Mouse (Mus musculus): ENCODE data around the gene Peli2. TPM values are rescaled to one million over a fixed set of nuclear protein-coding genes. Genes with fewer than 3 reads are reported as not detected.

Gene Peli2
- total RNA-seq, 2 experiments from 2014 or later, result 18.5 to 25.2 TPM

GRCm38 (mm10) chr14:48147688-48148087 is 27.1 kb downstream of the Peli2 start:
- DNase-seq (ENCODE audit: low spot score in 2 of 2), result no peak
- intact Hi-C loops (cut with DNase I), result no loop called here

DNA sequence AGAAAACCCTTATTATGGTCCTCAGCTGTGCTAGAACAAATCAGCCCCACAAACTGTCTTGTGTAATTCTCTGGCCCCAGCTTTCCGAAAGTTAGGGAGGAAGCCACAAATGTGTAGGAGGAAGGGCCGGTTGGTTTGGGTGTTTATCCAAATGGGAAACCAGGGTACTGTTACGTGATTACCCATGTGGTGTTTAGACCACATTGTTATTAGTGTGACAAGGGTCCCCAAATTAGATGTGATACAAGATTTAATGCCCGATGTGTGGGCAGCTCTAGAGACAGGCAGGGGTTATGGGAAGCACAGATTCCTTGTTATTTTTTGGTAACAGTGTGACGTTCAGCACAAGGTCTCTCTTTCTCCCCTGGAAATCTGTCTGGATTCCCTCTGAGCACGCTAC is 28.0 kb downstream of the Peli2 start:
- no peak for DNase-seq (ENCODE audit: low spot score in 2 of 2)
- intact Hi-C loops (cut with DNase I), result no loop called here

GRCm38 (mm10) chr14:48149351-48149750 is 28.7 kb downstream of the Peli2 start:
- no peak for DNase-seq (ENCODE audit: low spot score in 2 of 2)
- intact Hi-C loops (cut with DNase I), result no loop called here

GRCm38 (mm10) chr14:48150903-48151302 is 30.3 kb downstream of the Peli2 start:
- intact Hi-C loops (cut with DNase I), result no loop called here
- no peak for DNase-seq (ENCODE audit: low spot score in 2 of 2)

DNA sequence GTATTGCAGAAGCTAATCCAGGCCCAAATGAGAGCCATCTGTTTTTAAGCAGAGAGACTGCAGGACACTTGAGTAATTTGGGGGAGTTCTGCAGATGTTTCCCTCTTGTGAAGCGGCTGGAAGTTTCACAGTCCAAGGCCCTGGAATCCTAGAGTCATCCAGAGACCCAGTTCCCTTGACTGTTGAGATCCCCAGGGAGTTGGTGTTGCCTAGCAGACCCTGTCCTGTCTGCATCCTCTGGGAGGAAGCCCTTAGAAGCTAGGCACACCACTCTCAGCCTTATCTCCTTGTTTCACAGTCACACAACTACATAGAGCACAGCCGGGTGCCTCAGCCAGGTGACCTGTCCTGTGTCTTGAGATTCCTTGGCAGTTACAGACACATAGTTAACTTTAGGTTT is 30.9 kb downstream of the Peli2 start:
- DNase-seq (ENCODE audit: low spot score in 2 of 2), result no peak
- intact Hi-C loops (cut with DNase I), result no loop called here

GRCm38 (mm10) chr14:48153064-48153463 is 32.4 kb downstream of the Peli2 start:
- DNase-seq (ENCODE audit: low spot score in 2 of 2), result no peak

GRCm38 (mm10) chr14:48153865-48154511 is 33.4 kb downstream of the Peli2 start:
- intact Hi-C loops (cut with DNase I), result no loop called here
- DNase-seq (ENCODE audit: low spot score in 2 of 2), result no peak

More at GRCm38 (mm10) chr14:48153064-48153463, 32.4 kb downstream of the Peli2 start:
- intact Hi-C loops (cut with DNase I), result no loop called here

DNA sequence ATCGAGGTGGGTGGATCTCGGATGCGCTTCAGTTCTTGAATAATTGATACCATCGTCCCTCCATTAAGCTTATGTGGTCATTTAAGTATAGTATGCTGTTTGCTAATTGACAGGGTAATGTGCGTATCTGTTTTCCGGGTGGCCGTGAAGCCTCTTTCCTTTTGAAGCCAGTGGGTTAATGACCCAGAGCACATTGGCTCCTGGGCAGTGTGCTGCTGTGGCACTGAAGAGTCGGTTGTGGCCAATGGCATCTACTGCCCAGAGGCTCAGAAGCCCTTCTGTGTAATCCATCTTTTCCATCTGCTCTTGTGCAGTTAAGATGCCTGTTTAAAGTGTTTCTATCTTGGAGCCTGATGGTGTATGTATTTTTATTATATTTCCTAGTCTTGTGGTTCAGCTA is 34.0 kb downstream of the Peli2 start:
- intact Hi-C loops (cut with DNase I), result no loop called here
- no peak for DNase-seq (ENCODE audit: low spot score in 2 of 2)

GRCm38 (mm10) chr14:48155153-48155552 is 34.5 kb downstream of the Peli2 start:
- DNase-seq (ENCODE audit: low spot score in 2 of 2), result no peak
- intact Hi-C loops (cut with DNase I), result no loop called here

DNA sequence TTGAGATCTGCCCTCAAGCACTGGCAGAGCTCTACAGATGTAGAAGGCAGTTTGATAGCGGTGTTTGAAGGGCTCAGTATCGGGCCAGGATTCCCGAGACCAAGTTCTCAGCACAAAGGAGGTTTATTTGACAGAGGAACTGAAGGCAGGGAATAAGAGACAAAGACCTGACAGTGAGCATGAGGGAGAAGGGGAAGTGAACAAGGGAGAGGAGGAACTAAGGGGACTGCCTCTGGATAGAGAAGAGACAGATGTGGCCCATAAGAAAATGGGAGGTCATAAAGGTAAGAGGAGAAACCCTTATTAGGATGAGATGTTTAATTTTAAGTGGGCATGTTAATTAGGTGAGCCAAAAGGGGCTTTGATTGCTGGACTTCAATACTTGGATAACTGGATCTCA is 36.5 kb downstream of the Peli2 start:
- no peak for DNase-seq (ENCODE audit: low spot score in 2 of 2)
- intact Hi-C loops (cut with DNase I), result no loop called here

DNA sequence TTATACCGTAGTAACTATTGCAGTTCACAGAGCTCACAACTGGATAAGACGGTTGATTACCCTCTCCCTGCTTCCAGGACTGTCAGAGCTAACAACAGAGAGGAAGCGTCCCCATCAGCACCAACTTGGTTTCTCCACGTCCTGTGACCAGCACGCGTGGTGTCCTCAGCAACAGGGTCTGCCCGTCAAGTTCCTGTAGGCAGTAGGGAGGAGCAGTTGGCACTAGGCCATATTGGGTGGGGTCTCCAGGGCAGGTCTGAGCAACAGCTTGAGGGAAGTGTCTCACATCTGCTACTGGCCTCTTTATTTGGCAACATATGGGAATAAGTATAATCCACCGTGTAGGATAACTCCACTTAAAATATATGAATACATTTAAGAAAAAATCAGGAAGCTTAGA is 37.2 kb downstream of the Peli2 start:
- no peak for DNase-seq (ENCODE audit: low spot score in 2 of 2)
- intact Hi-C loops (cut with DNase I), result no loop called here

- no peak for DNase-seq (ENCODE audit: low spot score in 2 of 2)
- intact Hi-C loops (cut with DNase I), result no loop called here
These were observed 38.8 kb downstream of the Peli2 start for GRCm38 (mm10) chr14:48159401-48159800.

DNA sequence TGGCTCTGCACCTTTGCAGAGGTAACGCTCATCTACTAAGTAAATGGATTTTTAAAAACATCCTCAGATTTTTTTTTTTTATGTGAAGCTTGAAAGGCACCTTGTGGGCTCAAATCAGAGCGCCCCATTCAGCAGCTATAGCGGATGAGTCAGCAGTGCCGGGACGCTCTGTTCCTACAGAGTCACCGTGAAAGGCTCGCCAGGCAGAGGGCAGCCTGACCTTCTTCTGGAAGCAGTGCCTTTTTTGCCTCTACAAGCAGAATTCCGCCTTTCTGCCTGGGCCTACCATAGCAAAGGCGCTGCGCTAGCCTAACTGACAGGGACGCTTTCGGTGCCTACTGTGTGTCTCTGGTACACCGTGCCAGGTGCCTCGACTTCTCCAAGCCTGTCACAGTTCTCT is 41.8 kb downstream of the Peli2 start:
- DNase-seq (ENCODE audit: low spot score in 2 of 2), result no peak
- intact Hi-C loops (cut with DNase I), result no loop called here

DNA sequence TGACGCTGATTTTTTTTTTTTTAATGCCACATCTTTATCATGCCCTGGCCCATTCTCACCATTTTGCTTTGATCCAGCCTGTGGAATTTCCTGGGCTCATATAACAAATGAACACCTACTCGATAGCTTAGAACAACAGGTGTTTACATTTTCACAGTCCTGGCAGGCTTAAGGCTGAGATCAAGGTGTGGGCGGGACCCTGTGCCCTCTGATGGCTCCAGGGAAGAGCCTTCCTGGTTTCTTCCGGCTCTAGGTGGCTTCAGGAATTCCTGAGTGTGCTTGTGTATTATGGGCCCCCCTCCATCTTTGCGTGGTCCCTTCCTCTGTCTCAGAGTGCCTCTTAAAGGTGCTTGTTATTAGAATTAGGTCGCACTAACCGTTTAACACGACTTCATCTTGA is 44.3 kb downstream of the Peli2 start:
- intact Hi-C loops (cut with DNase I), result no loop called here
- DNase-seq (ENCODE audit: low spot score in 2 of 2), result no peak

- no peak for DNase-seq (ENCODE audit: low spot score in 2 of 2)
- intact Hi-C loops (cut with DNase I), result no loop called here
These were observed 45.8 kb downstream of the Peli2 start for GRCm38 (mm10) chr14:48166396-48166795.

- intact Hi-C loops (cut with DNase I), result no loop called here
- no peak for DNase-seq (ENCODE audit: low spot score in 2 of 2)
These were observed 46.4 kb downstream of the Peli2 start for GRCm38 (mm10) chr14:48167020-48167419.

- DNase-seq (ENCODE audit: low spot score in 2 of 2), result no peak
- intact Hi-C loops (cut with DNase I), result no loop called here
These were observed 47.5 kb downstream of the Peli2 start for GRCm38 (mm10) chr14:48168116-48168515.

- intact Hi-C loops (cut with DNase I), result no loop called here
- no peak for DNase-seq (ENCODE audit: low spot score in 2 of 2)
These were observed 49.3 kb downstream of the Peli2 start for GRCm38 (mm10) chr14:48169970-48170369.

GRCm38 (mm10) chr14:48171268-48171667 is 50.6 kb downstream of the Peli2 start:
- intact Hi-C loops (cut with DNase I), result no loop called here

GRCm38 (mm10) chr14:48172026-48172425 is 51.4 kb downstream of the Peli2 start:
- DNase-seq (ENCODE audit: low spot score in 2 of 2), result no peak
- intact Hi-C loops (cut with DNase I), result no loop called here

More at GRCm38 (mm10) chr14:48171268-48171667, 50.6 kb downstream of the Peli2 start:
- no peak for DNase-seq (ENCODE audit: low spot score in 2 of 2)

DNA sequence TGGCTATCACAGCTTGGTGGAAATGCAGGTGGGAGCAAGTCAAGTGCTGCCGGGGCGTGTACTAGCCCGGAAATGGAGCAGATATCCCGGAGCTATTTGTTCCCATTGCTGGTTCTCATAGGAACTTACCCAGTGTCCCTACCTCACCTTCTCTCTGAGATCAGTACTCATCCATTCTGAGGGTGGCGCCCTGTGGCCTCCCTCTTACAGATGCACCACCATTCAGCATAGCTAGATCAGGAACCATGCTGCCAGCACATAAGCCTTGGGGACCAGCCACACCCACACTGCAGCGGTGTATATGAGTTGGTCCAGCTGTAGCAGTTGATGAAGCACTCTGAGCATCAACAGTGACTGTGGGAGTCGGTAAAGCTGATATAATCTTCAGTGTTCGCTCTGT is 52.3 kb downstream of the Peli2 start:
- intact Hi-C loops (cut with DNase I), result no loop called here
- no peak for DNase-seq (ENCODE audit: low spot score in 2 of 2)

DNA sequence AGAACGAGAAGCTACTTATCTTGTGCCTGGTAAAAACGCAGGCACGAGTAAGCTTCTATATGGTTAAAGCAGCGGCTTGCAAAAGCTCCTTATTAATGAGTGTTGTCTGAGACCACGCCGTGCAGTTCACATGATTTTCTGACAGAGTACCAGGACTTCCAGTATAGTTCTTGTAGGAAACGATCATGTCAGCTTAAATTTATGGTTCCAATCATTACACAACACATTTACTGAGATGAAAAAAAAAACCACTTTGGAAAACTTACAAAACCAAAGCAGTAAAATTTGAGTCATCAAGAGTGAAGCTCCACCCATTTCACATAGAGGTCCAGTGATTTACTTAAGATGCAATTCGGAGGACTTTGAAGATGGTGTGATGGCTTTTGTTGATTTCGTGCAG is 53.2 kb downstream of the Peli2 start:
- DNase-seq (ENCODE audit: low spot score in 2 of 2), result no peak
- intact Hi-C loops (cut with DNase I), result no loop called here

Data from left cerebral cortex, postnatal 36 days (tissue).